Mouse (Mus musculus): ENCODE results near the gene Lrrc59. TPM values are rescaled to one million over a fixed set of nuclear protein-coding genes. Genes with fewer than 3 reads are reported as not detected.
"Not testable (repeated sequence)": the region's sequence is repeated elsewhere in the genome, so short reads cannot be mapped to it uniquely, and the experiment has no call there.

Lrrc59 gene
- polyA plus RNA-seq, 1 experiment from 2014 or later, result 165 TPM

- H3K9me3 ChIP-seq (replicated peaks), result no peaks in the 10 kb centered on the region
- WGBS, result 28% methylated on average over 15 of the region's 15 CpGs
These were observed 48.1 kb downstream of the Lrrc59 start for GRCm38 (mm10) chr11:94677607-94678145.

GRCm38 (mm10) chr11:94680639-94681038 lies 51.1 kb downstream of the Lrrc59 start:
- H3K36me3 ChIP-seq (ENCODE audit: poor library complexity, severe bottlenecking), result no peaks in the 10 kb centered on the region
- no peak overlapping the region for H3K4me3 ChIP-seq
- no peak for ATAC-seq
- peaks cover 17% of the 10 kb centered on the region for H3K4me1 ChIP-seq
- H3K4me2 ChIP-seq, result no peak overlapping the region
- no peaks in the 10 kb centered on the region for H3K9me3 ChIP-seq (replicated peaks)
- no peak overlapping the region for H3K9ac ChIP-seq
- no peaks in the 10 kb centered on the region for H3K27me3 ChIP-seq
- no peak overlapping the region for H3K27ac ChIP-seq

More at GRCm38 (mm10) chr11:94677607-94678145, 48.1 kb downstream of the Lrrc59 start:
- H3K27me3 ChIP-seq, result no peaks in the 10 kb centered on the region
- H3K36me3 ChIP-seq (ENCODE audit: poor library complexity, severe bottlenecking), result 0 out of 2 replicates have a peak, but pooled peaks cover 4% of the 10 kb centered on the region
- peak overlapping the region; percentile 48 for H3K27ac ChIP-seq
- peaks cover 27% of the 10 kb centered on the region for H3K4me1 ChIP-seq
- peak overlapping the region; percentile 98 for H3K9ac ChIP-seq
- H3K4me2 ChIP-seq, result peak overlapping the region; percentile 86
- ATAC-seq, result no peak; the same call in 1 of the 2 replicates
- H3K4me3 ChIP-seq, result peak overlapping the region; percentile 90

GRCm38 (mm10) chr11:94681640-94682039 lies 52.1 kb downstream of the Lrrc59 start:
- Histone ChIP-seq H3K4me1 (peaks cover 7% of the 10 kb centered on the region), H3K27ac (no peak overlapping the region), H3K4me2 (no peak overlapping the region), H3K9ac (no peak overlapping the region), H3K36me3 (ENCODE audit: poor library complexity, severe bottlenecking) (no peaks in the 10 kb centered on the region), H3K27me3 (no peaks in the 10 kb centered on the region), H3K9me3 (replicated peaks) (no peaks in the 10 kb centered on the region), H3K4me3 (no peak overlapping the region)
- WGBS, result 91% methylated on average over 4 of the region's 4 CpGs
- no peak for ATAC-seq

- Histone ChIP-seq H3K27me3 (no peaks in the 10 kb centered on the region), H3K4me3 (no peak overlapping the region), H3K4me1 (peaks cover 5% of the 10 kb centered on the region), H3K36me3 (ENCODE audit: poor library complexity, severe bottlenecking) (no peaks in the 10 kb centered on the region), H3K4me2 (no peak overlapping the region), H3K27ac (no peak overlapping the region), H3K9me3 (replicated peaks) (no peaks in the 10 kb centered on the region), H3K9ac (no peak overlapping the region)
- no peak for ATAC-seq
- WGBS, result 81% methylated on average over 7 of the region's 7 CpGs
These were observed 52.9 kb downstream of the Lrrc59 start for GRCm38 (mm10) chr11:94682427-94682826.

- H3K27me3 ChIP-seq, result no peaks in the 10 kb centered on the region
These were observed 57.6 kb downstream of the Lrrc59 start for GRCm38 (mm10) chr11:94687178-94687577.

GRCm38 (mm10) chr11:94692502-94692901 lies 62.9 kb downstream of the Lrrc59 start:
- not testable (repeated sequence) for H3K4me1 ChIP-seq; ATAC-seq; H3K9ac ChIP-seq; H3K9me3 ChIP-seq (replicated peaks); H3K27me3 ChIP-seq; H3K4me2 ChIP-seq; H3K27ac ChIP-seq; H3K4me3 ChIP-seq; H3K36me3 ChIP-seq (ENCODE audit: poor library complexity, severe bottlenecking)

More at GRCm38 (mm10) chr11:94687178-94687577, 57.6 kb downstream of the Lrrc59 start:
- Histone ChIP-seq H3K9me3 (replicated peaks) (no peaks in the 10 kb centered on the region), H3K36me3 (ENCODE audit: poor library complexity, severe bottlenecking) (no peaks in the 10 kb centered on the region), H3K4me2 (no peak overlapping the region), H3K9ac (no peak overlapping the region), H3K4me1 (no peaks in the 10 kb centered on the region), H3K4me3 (no peak overlapping the region), H3K27ac (no peak overlapping the region)
- WGBS, result 87% methylated on average over 6 of the region's 6 CpGs
- ATAC-seq, result no peak

Other genes starting within 250 kb of the Lrrc59 start
- gene Abcc3, start 236.8 kb upstream of the Lrrc59 start, polyA plus RNA-seq (2015; fragmentation: Nextera tagmentation; extraction: Ambion mirVana), result 0.31 and 0.54 TPM in 2 replicates
- gene Cacna1g, start 155.6 kb upstream of the Lrrc59 start, polyA plus RNA-seq (2015; fragmentation: Nextera tagmentation; extraction: Ambion mirVana), result 5.4 and 8.4 TPM in 2 replicates
- gene Spata20, start 143.6 kb upstream of the Lrrc59 start, polyA plus RNA-seq (2015; fragmentation: Nextera tagmentation; extraction: Ambion mirVana), result 0.18 TPM in 1 of 2 replicates, not detected in the other
- 0.15 and 0.34 TPM in 2 replicates for gene Epn3, start 129.8 kb upstream of the Lrrc59 start, polyA plus RNA-seq (2015; fragmentation: Nextera tagmentation; extraction: Ambion mirVana)
- gene Mycbpap, start 108.0 kb upstream of the Lrrc59 start, polyA plus RNA-seq (2015; fragmentation: Nextera tagmentation; extraction: Ambion mirVana), result 2.2 and 2.5 TPM in 2 replicates
- gene Rsad1, start 80.5 kb upstream of the Lrrc59 start, polyA plus RNA-seq (2015; fragmentation: Nextera tagmentation; extraction: Ambion mirVana), result 3.1 and 3.7 TPM in 2 replicates
- 0.14 and 0.19 TPM in 2 replicates for gene Chad, start 64.7 kb upstream of the Lrrc59 start, polyA plus RNA-seq (2015; fragmentation: Nextera tagmentation; extraction: Ambion mirVana)
- gene Acsf2, start 27.9 kb upstream of the Lrrc59 start, polyA plus RNA-seq (2015; fragmentation: Nextera tagmentation; extraction: Ambion mirVana), result 1.4 and 1.8 TPM in 2 replicates
- 144 and 153 TPM in 2 replicates for gene Mrpl27, start 24.0 kb downstream of the Lrrc59 start, polyA plus RNA-seq (2015; fragmentation: Nextera tagmentation; extraction: Ambion mirVana)
- gene Eme1, start 24.2 kb downstream of the Lrrc59 start, polyA plus RNA-seq (2015; fragmentation: Nextera tagmentation; extraction: Ambion mirVana), result 26.6 and 31.7 TPM in 2 replicates
- 8.2 and 8.7 TPM in 2 replicates for gene Xylt2, start 47.7 kb downstream of the Lrrc59 start, polyA plus RNA-seq (2015; fragmentation: Nextera tagmentation; extraction: Ambion mirVana)
- not detected in 2 replicates for gene Gm11541, start 74.7 kb downstream of the Lrrc59 start, polyA plus RNA-seq (2015; fragmentation: Nextera tagmentation; extraction: Ambion mirVana)
- not detected in 2 replicates for gene Cdc34b, start 112.0 kb downstream of the Lrrc59 start, polyA plus RNA-seq (2015; fragmentation: Nextera tagmentation; extraction: Ambion mirVana)
- gene Tmem92, start 152.9 kb downstream of the Lrrc59 start, polyA plus RNA-seq (2015; fragmentation: Nextera tagmentation; extraction: Ambion mirVana), result not detected in 2 replicates